Mouse (Mus musculus) MEL-GATA-1-ER (cell line): Measurements from ENCODE around the gene Smtnl2.
A peak's percentile ranks its signal among the peaks of the same experiment; 100 is the strongest.
"Not testable (repeated sequence)": the region's sequence is repeated elsewhere in the genome, so short reads cannot be mapped to it uniquely, and the experiment has no call there.

Experiments used
- DNase-seq: peaks from one replicate; pipeline ENCODE4 v3.0.0-alpha.2; 2012; ENCODE audit warnings: low read depth; ENCODE audit errors: extremely low read depth

The Smtnl2 gene

GRCm38 (mm10) chr11:72361385-72362346 lies 49.8 kb downstream of the Smtnl2 start:
- DNase-seq = no peak

- DNase-seq = peak; percentile 35
Measured at GRCm38 (mm10) chr11:72354971-72355728, 56.4 kb downstream of the Smtnl2 start.

DNA sequence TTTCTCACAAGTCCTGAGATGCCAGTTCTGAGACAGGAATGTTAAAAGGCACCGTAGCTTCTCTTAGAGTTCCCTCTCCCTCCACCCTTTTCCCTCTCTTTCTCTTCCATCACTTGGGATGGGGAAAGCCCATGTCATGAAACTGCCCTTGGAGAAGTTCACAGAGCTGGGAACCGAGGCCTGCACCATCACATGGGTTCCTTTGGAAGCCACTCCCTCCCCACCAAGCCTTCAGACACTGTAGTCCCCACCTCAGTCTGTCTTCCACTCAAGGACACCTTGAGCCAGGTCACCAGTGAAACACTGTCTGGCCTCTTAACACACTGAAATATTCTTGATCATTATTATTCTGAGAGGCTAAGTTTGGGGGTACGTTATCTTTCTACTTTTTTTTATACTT lies 58.3 kb downstream of the Smtnl2 start:
- no peak for DNase-seq

DNA sequence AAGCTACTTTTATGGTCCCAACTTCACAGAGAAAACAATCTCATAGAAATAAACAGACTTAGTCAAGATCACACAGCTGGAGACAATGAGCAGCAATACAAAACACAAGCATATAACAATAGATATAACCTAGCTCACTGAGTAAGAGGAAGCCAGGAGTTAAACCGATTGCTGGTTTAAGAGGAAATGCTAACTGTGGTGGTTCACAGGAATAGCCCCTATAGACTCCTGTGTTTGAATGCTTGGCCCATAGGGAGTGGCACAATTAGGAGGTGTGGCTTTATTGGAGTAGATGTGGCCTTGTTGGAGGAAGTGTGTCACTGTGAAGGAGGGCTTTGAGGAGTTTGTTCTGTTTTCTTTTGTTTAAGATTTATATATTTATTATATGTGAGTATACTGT lies 59.2 kb downstream of the Smtnl2 start:
- DNase-seq = peak; percentile 77

DNA sequence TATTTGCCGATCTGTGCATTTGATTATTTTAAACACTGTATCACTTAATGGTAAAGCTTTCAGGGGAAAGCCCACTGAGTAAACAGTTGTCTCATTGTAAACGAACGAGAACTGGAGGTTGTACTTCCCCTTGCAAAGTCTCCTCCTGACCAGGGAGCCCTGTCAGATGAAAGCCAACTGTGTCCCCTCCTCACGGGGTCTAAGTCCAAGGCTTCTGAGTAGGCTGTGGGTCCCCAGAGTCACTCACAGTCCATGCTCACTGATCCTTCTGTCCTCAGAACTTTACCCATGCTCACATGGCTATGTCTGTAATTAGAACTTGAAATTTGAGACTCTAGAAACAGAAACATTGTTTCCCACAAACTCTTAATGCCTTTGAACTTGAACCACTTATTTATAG lies 61.9 kb downstream of the Smtnl2 start:
- DNase-seq = no peak

DNA sequence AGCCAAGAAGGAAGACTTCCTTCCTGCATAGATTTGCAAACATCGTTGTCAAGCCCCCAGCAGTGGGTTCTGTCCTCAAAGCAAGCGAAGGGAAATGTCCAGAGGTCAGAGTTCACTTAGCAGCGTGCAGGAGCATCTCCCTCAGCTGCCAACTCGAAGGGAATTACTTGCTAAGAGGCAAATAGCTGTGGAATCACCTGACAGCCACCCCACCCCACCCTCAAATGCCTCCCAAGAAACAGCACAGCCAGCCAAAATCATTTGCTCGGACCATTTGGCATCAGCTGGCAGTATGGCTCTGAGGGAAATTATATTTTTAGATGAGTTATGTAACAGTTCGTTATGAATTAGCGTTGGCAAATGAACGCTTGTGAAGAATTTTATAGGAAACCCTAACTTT lies 62.5 kb downstream of the Smtnl2 start:
- no peak for DNase-seq

- DNase-seq = no peak
Measured at GRCm38 (mm10) chr11:72348563-72348962, 63.0 kb downstream of the Smtnl2 start.

DNA sequence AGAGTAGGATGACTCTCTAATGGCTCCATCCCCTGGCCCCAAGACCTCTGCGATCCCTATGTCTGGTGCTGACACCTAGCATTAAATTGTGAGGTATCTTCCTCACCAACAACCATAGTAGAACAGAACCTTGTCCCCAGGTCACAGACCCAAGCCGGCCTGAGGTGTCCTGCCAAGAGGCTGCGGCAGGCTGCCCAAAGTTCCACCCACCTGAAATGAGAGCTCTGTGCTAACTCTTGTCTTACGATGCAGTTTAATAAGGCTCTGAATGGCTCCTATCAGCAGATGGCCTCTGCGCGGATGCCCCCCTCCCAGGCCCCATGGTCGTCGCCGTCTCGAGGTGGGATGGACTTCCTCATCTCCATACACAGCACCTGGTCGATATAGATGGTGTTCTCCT lies 67.0 kb downstream of the Smtnl2 start:
- DNase-seq = no peak

GRCm38 (mm10) chr11:72343904-72344303 lies 67.6 kb downstream of the Smtnl2 start:
- DNase-seq = peak; percentile 50

DNA sequence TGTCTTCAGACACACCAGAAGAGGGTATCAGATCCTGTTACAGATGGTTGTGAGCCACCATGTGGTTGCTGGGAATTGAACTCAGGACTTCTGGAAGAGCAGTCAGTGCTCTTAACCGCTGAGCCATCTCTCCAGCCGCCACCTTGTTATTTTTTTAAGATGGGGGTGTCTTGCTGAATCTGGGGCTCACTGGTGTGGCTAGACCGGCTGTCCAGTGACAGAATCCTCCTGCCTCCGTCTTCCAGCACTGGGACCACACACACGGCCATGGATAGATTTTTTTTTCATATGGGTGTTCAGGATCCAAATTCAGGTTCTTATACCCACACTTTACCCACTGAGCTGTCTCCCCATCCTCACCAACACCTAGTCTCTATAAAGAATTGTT lies 68.3 kb downstream of the Smtnl2 start:
- DNase-seq = not testable (repeated sequence)

DNA sequence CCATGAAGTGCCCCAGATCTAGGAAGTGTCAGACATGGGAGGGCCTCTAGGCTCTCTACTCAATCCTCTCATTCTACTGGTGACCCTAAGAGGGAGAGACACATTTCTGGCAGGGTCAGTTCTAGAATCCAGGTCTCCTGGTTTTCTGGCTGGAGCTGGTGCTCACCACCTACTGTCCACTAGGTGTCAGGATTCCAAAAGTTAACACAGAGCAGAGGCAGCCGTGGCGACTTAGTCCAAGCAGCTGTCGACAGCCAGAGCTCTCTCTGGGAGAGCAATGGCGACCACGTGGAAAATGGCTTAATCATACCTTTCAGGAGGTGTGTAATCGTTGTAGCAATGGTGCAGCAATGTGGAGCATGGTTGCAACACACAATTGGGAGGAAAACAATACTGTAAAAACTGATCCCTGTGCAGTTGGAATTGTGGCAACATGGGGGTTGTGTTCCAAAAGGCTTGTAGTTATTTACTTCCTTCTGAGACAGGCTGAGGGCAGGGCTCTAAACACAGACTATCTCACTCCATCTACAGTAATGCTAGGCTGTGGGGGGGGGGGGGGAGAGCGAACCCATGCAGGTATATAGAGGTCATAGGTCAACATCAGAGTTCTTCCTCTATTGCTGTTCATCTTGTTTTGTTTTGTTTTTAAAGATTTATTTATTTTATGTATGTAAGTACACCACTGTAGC lies 68.8 kb downstream of the Smtnl2 start:
- DNase-seq = no peak

DNA sequence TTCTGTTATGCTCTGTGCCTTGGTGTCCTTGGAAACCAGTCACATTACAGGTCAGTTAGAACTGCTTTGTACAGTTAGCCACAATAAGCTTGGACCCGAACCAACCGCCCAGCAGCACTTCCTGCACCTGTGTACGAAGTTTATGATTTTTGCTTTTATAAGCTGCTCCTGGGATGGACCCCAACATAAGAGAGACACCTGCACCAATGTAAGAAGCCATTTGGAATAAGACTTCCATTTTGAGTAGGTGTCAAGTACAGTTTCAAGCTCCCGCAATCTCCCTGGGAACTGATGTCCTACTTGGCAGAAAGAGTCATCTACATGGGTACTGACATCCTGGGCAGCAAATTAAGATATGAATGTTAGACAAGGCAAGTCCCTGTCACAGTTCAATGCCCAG lies 71.8 kb downstream of the Smtnl2 start:
- DNase-seq = no peak
